Mouse (Mus musculus) NIH3T3 (cell line): Measurements from ENCODE around the gene Slc39a13.
"Not testable (repeated sequence)": the region's sequence is repeated elsewhere in the genome, so short reads cannot be mapped to it uniquely, and the experiment has no call there.

Source experiments
- DNase-seq: peaks from one replicate; pipeline ENCODE4 v3.0.0-alpha.2; 2012; ENCODE audit warnings: low read depth

The Slc39a13 gene

GRCm38 (mm10) chr2:91070076-91070800, at the start of gene Slc39a13:
Gene Slc39a13, minus strand, starts transcription at chr2:91070417.
- peak; percentile 98 for DNase-seq

- no peak for DNase-seq
These were observed 49.3 kb upstream of the Slc39a13 start for GRCm38 (mm10) chr2:91119551-91119950.

- no peak for DNase-seq
These were observed 48.8 kb upstream of the Slc39a13 start for GRCm38 (mm10) chr2:91119061-91119460.

GRCm38 (mm10) chr2:91118647-91119046, 48.4 kb upstream of the Slc39a13 start:
- DNase-seq, result no peak

GRCm38 (mm10) chr2:91117585-91118275, 47.5 kb upstream of the Slc39a13 start, which contains the start of gene Mybpc3:
Gene Mybpc3, plus strand, starts transcription at chr2:91118144.
- no peak for DNase-seq

GRCm38 (mm10) chr2:91116842-91117241, 46.6 kb upstream of the Slc39a13 start:
- no peak for DNase-seq

- no peak for DNase-seq
These were observed 45.4 kb upstream of the Slc39a13 start for GRCm38 (mm10) chr2:91115578-91115970.

- peak; percentile 97 for DNase-seq
These were observed 44.8 kb upstream of the Slc39a13 start for GRCm38 (mm10) chr2:91114781-91115577.

GRCm38 (mm10) chr2:91113852-91114251, 43.6 kb upstream of the Slc39a13 start:
- DNase-seq, result no peak

- DNase-seq, result no peak
These were observed 43.1 kb upstream of the Slc39a13 start for GRCm38 (mm10) chr2:91113334-91113733.

GRCm38 (mm10) chr2:91112491-91112890, 42.3 kb upstream of the Slc39a13 start:
- peak; percentile 22 for DNase-seq

- not testable (repeated sequence) for DNase-seq
These were observed 41.6 kb upstream of the Slc39a13 start for GRCm38 (mm10) chr2:91111832-91112231.

GRCm38 (mm10) chr2:91110429-91110828, 40.2 kb upstream of the Slc39a13 start:
- no peak for DNase-seq

GRCm38 (mm10) chr2:91109807-91110385, 39.7 kb upstream of the Slc39a13 start:
- no peak for DNase-seq

GRCm38 (mm10) chr2:91109241-91109640, 39.0 kb upstream of the Slc39a13 start:
- DNase-seq, result no peak

- DNase-seq, result no peak
These were observed 37.9 kb upstream of the Slc39a13 start for GRCm38 (mm10) chr2:91108156-91108555.

GRCm38 (mm10) chr2:91101124-91101740, 31.0 kb upstream of the Slc39a13 start:
- DNase-seq, result peak; percentile 97

- no peak for DNase-seq
These were observed 27.9 kb upstream of the Slc39a13 start for GRCm38 (mm10) chr2:91098156-91098555.

- no peak for DNase-seq
These were observed 26.8 kb upstream of the Slc39a13 start for GRCm38 (mm10) chr2:91097015-91097414.

- no peak for DNase-seq
These were observed 26.3 kb upstream of the Slc39a13 start for GRCm38 (mm10) chr2:91096524-91096923.

- DNase-seq, result no peak
These were observed 20.6 kb upstream of the Slc39a13 start for GRCm38 (mm10) chr2:91090827-91091226.

- DNase-seq, result no peak
These were observed 20.0 kb upstream of the Slc39a13 start for GRCm38 (mm10) chr2:91090208-91090607.
